Mouse (Mus musculus) liver, embryonic 14.5 days (tissue): ENCODE data around the gene Psmd14. TPM values are rescaled to one million over a fixed set of nuclear protein-coding genes. Genes with fewer than 3 reads are reported as not detected.

Experiments
- ATAC-seq: fragments of 200-750 bp; cut with Nextera tagmentation; 2 replicates; pipeline ENCODE4 v1.8.0; 2017; ENCODE audit warnings: moderate number of reproducible peaks, mild to moderate bottlenecking, moderate library complexity; ENCODE audit not compliant: insufficient read depth
- DNase-seq, 3 experiments: peaks; one replicate each; pipeline ENCODE4 v3.0.0-alpha.2; 2012 to 2013; ENCODE audit warnings: low read depth in 3 of 3, low spot score in 3 of 3
- H3K27ac ChIP-seq: fragments of 300-500 bp; sonication (generic); 2 replicates; pipeline ENCODE4 v1.5.1; 2014; ENCODE audit warnings: moderate library complexity, mild to moderate bottlenecking, control low read depth, inconsistent platforms
- H3K27me3 ChIP-seq: fragments of 300-500 bp; sonication (generic); 2 replicates; pipeline ENCODE4 v1.6.1; 2014; ENCODE audit warnings: mild to moderate bottlenecking, low read length, moderate library complexity; ENCODE audit not compliant: control insufficient read depth, insufficient read depth
- H3K36me3 ChIP-seq: fragments of 300-500 bp; sonication (generic); replicated peaks from 2 replicates; pipeline ENCODE4 v1.6.1; 2014; ENCODE audit warnings: low read depth; ENCODE audit not compliant: control insufficient read depth, insufficient read depth
- H3K4me1 ChIP-seq, 2 experiments: fragments of 200-500 bp in 1 of 2; fragments of 300-500 bp in 1 of 2; sonication (generic) in 1 of 2; replicated peaks; 2 replicates each; pipeline ENCODE4 v1.6.1; 2012 to 2014; ENCODE audit warnings: antibody characterized with exemption in 1 of 2, inconsistent platforms in 1 of 2, low read length in 1 of 2; ENCODE audit not compliant: control insufficient read depth in 2 of 2, insufficient read depth in 2 of 2
- H3K4me2 ChIP-seq: fragments of 300-500 bp; sonication (generic); 2 replicates; pipeline ENCODE4 v1.6.1; 2014; ENCODE audit warnings: low read depth, mild to moderate bottlenecking, control low read depth, moderate library complexity
- H3K4me3 ChIP-seq, 2 experiments: fragments of 200-500 bp in 1 of 2; fragments of 300-500 bp in 1 of 2; sonication (generic) in 1 of 2; 2 replicates each; pipeline ENCODE4 v1.5.1; 2012 to 2014; ENCODE audit warnings: low read depth in 2 of 2, low read length in 2 of 2, mild to moderate bottlenecking in 2 of 2, control low read depth in 1 of 2, inconsistent platforms in 1 of 2, moderate library complexity in 1 of 2; ENCODE audit not compliant: insufficient read depth in 1 of 2
- H3K9ac ChIP-seq: fragments of 300-500 bp; sonication (generic); replicated peaks from 2 replicates; pipeline ENCODE4 v1.6.1; 2014; ENCODE audit warnings: mild to moderate bottlenecking, control low read depth, moderate library complexity
- H3K9me3 ChIP-seq: fragments of 300-500 bp; sonication (generic); 2 replicates; pipeline ENCODE4 v1.6.1; 2016; ENCODE audit warnings: low read length, mixed read lengths; ENCODE audit not compliant: control insufficient read depth
- CTCF ChIP-seq: IDR thresholded peaks from 2 replicates; pipeline ENCODE4 v1.5.1; 2016; ENCODE audit warnings: antibody characterized with exemption, low read depth, control low read depth
- EP300 ChIP-seq: IDR thresholded peaks from 2 replicates; pipeline ENCODE4 v1.6.1; 2016; ENCODE audit warnings: antibody characterized with exemption, low read depth
- whole genome bisulfite sequencing: fragments of 180-500 bp; shearing (Covaris S2); extraction: QIAGEN DNeasy Blood & Tissue Kit; methylation state at CpG from one replicate; pipeline ENCODE4 v1.1.7; 2014; ENCODE audit not compliant: insufficient replicate concordance; 5-methylcytosine and 5-hydroxymethylcytosine counted together
- microRNA-seq: library from miRNA; unstranded; fragments of <30 nt; microRNA quantifications from one replicate; pipeline ENCODE4, GENCODE M21; 2016
- polyA plus RNA-seq, 2 experiments: library from polyadenylated mRNA; depleted of rRNA in 1 of 2; stranded (reverse) in 1 of 2; unstranded in 1 of 2; fragments of >200 nt; fragmentation: Nextera tagmentation in 1 of 2; extraction: Ambion mirVana in 1 of 2; gene quantifications; 2 replicates each; pipeline versions ENCODE4 v1.2.1 to v1.2.3; 2012 to 2014

The Psmd14 gene
- polyA plus RNA-seq, 2 experiments, result 48.8 to 131 TPM

- ATAC-seq, result no peak
- Histone ChIP-seq H3K9me3 (no peaks in the 10 kb centered on the region), H3K27ac (no peak overlapping the region), H3K9ac (no peak overlapping the region), H3K36me3 (no peaks in the 10 kb centered on the region), H3K4me3 (no peak overlapping the region), H3K4me2 (no peak overlapping the region), H3K4me1 (peaks cover 0 to 2% of the 10 kb centered on the region in 2 experiments; a peak in 1 of 4 replicates), H3K27me3 (peaks cover 40% of the 10 kb centered on the region)
- no peak for DNase-seq
- 42% methylated on average over 1 of the region's 1 CpGs for WGBS
- TF ChIP-seq EP300 (no peak), CTCF (no peak)
These were observed 106.7 kb downstream of the Psmd14 start for GRCm38 (mm10) chr2:61818197-61818596.

GRCm38 (mm10) chr2:61820203-61820602 is 108.7 kb downstream of the Psmd14 start:
- ATAC-seq (no peak), DNase-seq (no peak)
- Histone ChIP-seq H3K4me1 (no peaks in the 10 kb centered on the region), H3K9ac (no peak overlapping the region), H3K36me3 (no peaks in the 10 kb centered on the region), H3K27me3 (peaks cover 20% of the 10 kb centered on the region), H3K4me2 (no peak overlapping the region), H3K4me3 (no peak overlapping the region), H3K9me3 (no peaks in the 10 kb centered on the region), H3K27ac (no peak overlapping the region)
- TF ChIP-seq EP300 (no peak), CTCF (no peak)
- WGBS, result 34% methylated on average over 4 of the region's 4 CpGs

- H3K4me1 ChIP-seq, result no peaks in the 10 kb centered on the region
- H3K36me3 ChIP-seq, result no peaks in the 10 kb centered on the region
- H3K9me3 ChIP-seq, result no peaks in the 10 kb centered on the region
- H3K27me3 ChIP-seq, result no peaks in the 10 kb centered on the region; the same call in 1 of the 2 replicates
- no peak overlapping the region for H3K27ac ChIP-seq
- no peak for DNase-seq
- 36% methylated on average over 1 of the region's 1 CpGs for WGBS
- H3K4me3 ChIP-seq, result no peak overlapping the region
- no peak for ATAC-seq
- H3K4me2 ChIP-seq, result no peak overlapping the region
- no peak overlapping the region for H3K9ac ChIP-seq
- TF ChIP-seq EP300, result no peak
- TF ChIP-seq CTCF, result no peak
These were observed 112.1 kb downstream of the Psmd14 start for GRCm38 (mm10) chr2:61823426-61824140.

GRCm38 (mm10) chr2:61837243-61837806 is 125.8 kb downstream of the Psmd14 start:
- WGBS, result 63% methylated on average over 2 of the region's 2 CpGs
- Histone ChIP-seq H3K36me3 (no peaks in the 10 kb centered on the region), H3K4me3 (no peak overlapping the region), H3K4me2 (no peak overlapping the region), H3K4me1 (no peaks in the 10 kb centered on the region), H3K9ac (no peak overlapping the region), H3K27ac (no peak overlapping the region), H3K27me3 (no peaks in the 10 kb centered on the region), H3K9me3 (no peaks in the 10 kb centered on the region)
- DNase-seq (no peak), ATAC-seq (no peak)
- no peak for TF ChIP-seq CTCF
- no peak for TF ChIP-seq EP300

Small RNAs within 50 kb of the gene (microRNA-seq; reads per million reads assigned to microRNA genes)
- gene Gm22403, result not detected

Other genes starting within 250 kb of the Psmd14 start
- 9.0 and 15.9 TPM in 2 replicates for gene Tank, start 133.1 kb upstream of the Psmd14 start, polyA plus RNA-seq (2012; rRNA removed)
- 21.3 and 24.7 TPM in 2 replicates for gene Tank, start 133.1 kb upstream of the Psmd14 start, polyA plus RNA-seq (2014; fragmentation: Nextera tagmentation; extraction: Ambion mirVana)
- gene Tbr1, start 91.2 kb downstream of the Psmd14 start, polyA plus RNA-seq (2012; rRNA removed), result 0.02 and 0.09 TPM in 2 replicates
- gene Tbr1, start 91.2 kb downstream of the Psmd14 start, polyA plus RNA-seq (2014; fragmentation: Nextera tagmentation; extraction: Ambion mirVana), result not detected in 2 replicates